Comparison of ENCODE assay signal across 23 mouse cellular contexts in genomic region chr14:45328072-45328713, GRCm38 (mm10). TPM values are rescaled to one million over a fixed set of nuclear protein-coding genes. Genes with fewer than 3 reads are reported as not detected.
DNase-seq lines count a peak whose midpoint lies in the region; ATAC-seq and TF ChIP-seq lines count a peak whose summit lies in the region.
"Had no signal": no experiment of that assay in that cellular context is flagged by ENCODE, and none has a peak within 500 bp of the region (broad histone marks: within the 10 kb centered on the region; RNA-seq: fewer than 3 reads in every experiment).

No protein-coding gene starts in this region.

- 54% methylated on average over 4 of the region's 4 CpGs for WGBS in thymus, adult 2 months
- 93% methylated on average over 4 of the region's 4 CpGs for WGBS in forebrain, embryonic 12.5 days
- 90% methylated on average over 4 of the region's 4 CpGs for WGBS in kidney, embryonic 14.5 days

- H3K4me1 ChIP-seq in thymus, adult 2 months (replicated peaks; ENCODE audit: control insufficient read depth, insufficient read depth, low read length): peaks cover 8% of the 10 kb centered on the region
- no peaks in the 10 kb centered on the region for H3K4me1 ChIP-seq in ES-Bruce4 (ENCODE audit: control insufficient read depth, insufficient read depth, low read length)
- H3K4me1 ChIP-seq in forebrain, embryonic 12.5 days: peaks cover 13% of the 10 kb centered on the region
- peaks cover 4% of the 10 kb centered on the region; the same call in 1 of the 2 replicates for H3K4me1 ChIP-seq in kidney, embryonic 14.5 days (ENCODE audit: control insufficient read depth, insufficient read depth, low read length)
- H3K4me1 ChIP-seq: heart, embryonic 10.5 days had no signal

- no peak for ATAC-seq in forebrain, embryonic 12.5 days (ENCODE audit: low FRiP score)
- no peak for ATAC-seq in kidney, embryonic 14.5 days (ENCODE audit: low FRiP score, low TSS enrichment)

- no peak overlapping the region for H3K4me3 ChIP-seq in thymus, adult 2 months (ENCODE audit: control insufficient read depth, insufficient read depth, low read length)
- H3K4me3 ChIP-seq in ES-Bruce4 (ENCODE audit: low read depth, low read length): no peak overlapping the region
- H3K4me3 ChIP-seq in forebrain, embryonic 12.5 days (replicated peaks): no peak overlapping the region
- no peak overlapping the region for H3K4me3 ChIP-seq in kidney, embryonic 14.5 days (ENCODE audit: low read length)
- H3K4me3 ChIP-seq: embryonic facial prominence, embryonic 12.5 days; hindbrain, embryonic 13.5 days; intestine, embryonic 15.5 days had no signal

- no peak for TF ChIP-seq CTCF in thymus, adult 2 months (IDR thresholded peaks at IDR 0.05; ENCODE audit: borderline replicate concordance, control insufficient read depth, extremely low read depth, insufficient read depth, low read length, poor library complexity)
- TF ChIP-seq CTCF in ES-Bruce4 (IDR thresholded peaks at IDR 0.05; ENCODE audit: low read depth, low read length): no peak

- H3K27ac ChIP-seq in thymus, adult 2 months (ENCODE audit: control insufficient read depth, insufficient read depth, low read length): peak overlapping the region; percentile 62; the same call in 1 of the 2 replicates
- H3K27ac ChIP-seq in ES-Bruce4 (ENCODE audit: insufficient read depth, low read length): peak overlapping the region; percentile 44; the same call in 1 of the 2 replicates
- no peak overlapping the region for H3K27ac ChIP-seq in forebrain, embryonic 12.5 days
- H3K27ac ChIP-seq in kidney, embryonic 14.5 days (ENCODE audit: low read depth, low read length): no peak overlapping the region
- H3K27ac ChIP-seq: embryonic facial prominence, embryonic 12.5 days; gastrocnemius, adult 2 months; heart, embryonic 10.5 days; hindbrain, embryonic 13.5 days; hindbrain, postnatal 0 days; intestine, embryonic 15.5 days had no signal

- no peak for TF ChIP-seq POLR2A in thymus, adult 2 months (IDR thresholded peaks at IDR 0.05; ENCODE audit: control insufficient read depth, extremely low read depth, insufficient read depth, low read length, poor library complexity)
- no peak for TF ChIP-seq POLR2A in ES-Bruce4 (IDR thresholded peaks at IDR 0.05; ENCODE audit: insufficient read depth, low read length)

- TF ChIP-seq EP300 in ES-Bruce4 (IDR thresholded peaks at IDR 0.05; ENCODE audit: insufficient read depth, low read depth, low read length): no peak

- no peaks in the 10 kb centered on the region for H3K9me3 ChIP-seq in ES-Bruce4 (replicated peaks; ENCODE audit: control insufficient read depth, insufficient read depth, low read length, poor library complexity, severe bottlenecking)
- no peaks in the 10 kb centered on the region for H3K9me3 ChIP-seq in forebrain, embryonic 12.5 days
- H3K9me3 ChIP-seq in kidney, embryonic 14.5 days (ENCODE audit: control insufficient read depth, low read length): no peaks in the 10 kb centered on the region
- H3K9me3 ChIP-seq: embryonic facial prominence, embryonic 12.5 days; heart, embryonic 10.5 days; hindbrain, embryonic 13.5 days; intestine, embryonic 15.5 days had no signal

- no peak for DNase-seq in thymus, adult 2 months
- DNase-seq in thymus, postnatal 36 days: no peak
- DNase-seq in CD4-positive helper T cell, adult 2 months (ENCODE audit: low read depth, low spot score): peak; percentile 55
- DNase-seq in induced T-regulatory cell, adult 2 months (ENCODE audit: low read depth): peak; percentile 38
- DNase-seq: adrenal gland, adult 8-10 months; adrenal gland, postnatal 36 days; B cell, adult 2 months; cerebellum, adult 11 months; cerebellum, adult 8-10 months; cerebellum, postnatal 14 days; gastrocnemius, adult 2 months; gastrocnemius, postnatal 36 days; heart, adult 18-20 months; heart, postnatal 10 days; kidney, adult 18-20 months had no signal

- peaks cover 16% of the 10 kb centered on the region for H3K36me3 ChIP-seq in thymus, adult 2 months (ENCODE audit: control insufficient read depth, insufficient read depth, low read length)
- peaks cover 17% of the 10 kb centered on the region for H3K36me3 ChIP-seq in ES-Bruce4 (ENCODE audit: control insufficient read depth, insufficient read depth, low read length, poor library complexity, severe bottlenecking)
- peaks cover 20% of the 10 kb centered on the region for H3K36me3 ChIP-seq in forebrain, embryonic 12.5 days (replicated peaks)
- peaks cover 14% of the 10 kb centered on the region for H3K36me3 ChIP-seq in kidney, embryonic 14.5 days (ENCODE audit: control insufficient read depth, insufficient read depth, low read length)

- no peak overlapping the region for H3K4me2 ChIP-seq in forebrain, embryonic 12.5 days
- H3K4me2 ChIP-seq in kidney, embryonic 14.5 days (replicated peaks; ENCODE audit: low read depth, low read length): no peak overlapping the region
- H3K4me2 ChIP-seq: intestine, embryonic 15.5 days had no signal

- H3K27me3 ChIP-seq in thymus, adult 2 months (ENCODE audit: control insufficient read depth, insufficient read depth, low read length): no peaks in the 10 kb centered on the region
- no peaks in the 10 kb centered on the region for H3K27me3 ChIP-seq in ES-Bruce4 (ENCODE audit: control insufficient read depth, insufficient read depth, low read length, poor library complexity, severe bottlenecking)
- H3K27me3 ChIP-seq in forebrain, embryonic 12.5 days: no peaks in the 10 kb centered on the region
- H3K27me3 ChIP-seq in kidney, embryonic 14.5 days (ENCODE audit: control insufficient read depth, insufficient read depth, low read length): no peaks in the 10 kb centered on the region
- H3K27me3 ChIP-seq: embryonic facial prominence, embryonic 12.5 days; hindbrain, embryonic 13.5 days; intestine, embryonic 15.5 days had no signal

- peak overlapping the region; percentile 72; the same call in 1 of the 2 replicates for H3K9ac ChIP-seq in ES-Bruce4 (ENCODE audit: low read depth, poor library complexity, severe bottlenecking)
- H3K9ac ChIP-seq in forebrain, embryonic 12.5 days: no peak overlapping the region
- no peak overlapping the region for H3K9ac ChIP-seq in kidney, embryonic 14.5 days (ENCODE audit: low read depth, low read length)
- H3K9ac ChIP-seq: embryonic facial prominence, embryonic 12.5 days; hindbrain, embryonic 13.5 days; intestine, embryonic 15.5 days had no signal

RNA-seq across cellular contexts. Expression of gene Psmc6, which starts 1.4 kb away (rescaled TPM):
- polyA plus RNA-seq in thymus, adult 2 months (2012; rRNA removed): 29.4 and 38.0 TPM in 2 replicates
- 571 and 612 TPM in 2 replicates for polyA plus RNA-seq in ES-Bruce4 (2011; ENCODE audit: insufficient read depth, insufficient read length, low read depth, missing spikeins)
- polyA plus RNA-seq in forebrain, embryonic 12.5 days (2016; fragmentation: Nextera tagmentation; extraction: Ambion mirVana): 221 and 226 TPM in 2 replicates
- 198 and 227 TPM in 2 replicates for polyA plus RNA-seq in kidney, embryonic 14.5 days (2014; fragmentation: Nextera tagmentation; extraction: Ambion mirVana)

RNA-seq across cellular contexts. Expression of gene Ero1l, which starts 9.6 kb away (rescaled TPM):
- polyA plus RNA-seq in thymus, adult 2 months (2012; rRNA removed): 7.5 and 8.6 TPM in 2 replicates
- 65.9 and 68.5 TPM in 2 replicates for polyA plus RNA-seq in ES-Bruce4 (2011; ENCODE audit: insufficient read depth, insufficient read length, low read depth, missing spikeins)
- 36.7 and 37.8 TPM in 2 replicates for polyA plus RNA-seq in forebrain, embryonic 12.5 days (2016; fragmentation: Nextera tagmentation; extraction: Ambion mirVana)
- polyA plus RNA-seq in kidney, embryonic 14.5 days (2014; fragmentation: Nextera tagmentation; extraction: Ambion mirVana): 16.0 and 30.3 TPM in 2 replicates

RNA-seq across cellular contexts. Expression of gene Styx, which starts 22.7 kb away (rescaled TPM):
- 22.6 and 44.7 TPM in 2 replicates for polyA plus RNA-seq in thymus, adult 2 months (2012; rRNA removed)
- polyA plus RNA-seq in ES-Bruce4 (2011; ENCODE audit: insufficient read depth, insufficient read length, low read depth, missing spikeins): 31.1 and 36.7 TPM in 2 replicates
- 42.2 and 45.8 TPM in 2 replicates for polyA plus RNA-seq in forebrain, embryonic 12.5 days (2016; fragmentation: Nextera tagmentation; extraction: Ambion mirVana)
- 70.9 and 81.2 TPM in 2 replicates for polyA plus RNA-seq in kidney, embryonic 14.5 days (2014; fragmentation: Nextera tagmentation; extraction: Ambion mirVana)

Comparison
In these comparisons a context has a peak if more than half of its experiments do, and no peak if none do; other contexts are left out.
1. DNase-seq: peak in CD4-positive helper T cell, adult 2 months (single experiment) and induced T-regulatory cell, adult 2 months (single experiment); none in thymus, adult 2 months (single experiment) and thymus, postnatal 36 days (0 of 2).
2. H3K27ac ChIP-seq: peak in thymus, adult 2 months (single experiment) and ES-Bruce4 (single experiment); none in forebrain, embryonic 12.5 days (single experiment) and kidney, embryonic 14.5 days (single experiment).